In genomic region chr4:128993675-128994074, GRCm38 (mm10) we compare ENCODE assay signal across 8 mouse cellular contexts. TPM values are rescaled to one million over a fixed set of nuclear protein-coding genes. Genes with fewer than 3 reads are reported as not detected.
DNase-seq lines count a peak whose midpoint lies in the region; ATAC-seq and TF ChIP-seq lines count a peak whose summit lies in the region.

No protein-coding gene starts in this region.

- peak overlapping the region; percentile 79 for H3K27ac ChIP-seq in heart, embryonic 13.5 days (replicated peaks)
- H3K27ac ChIP-seq in MEL (ENCODE audit: control insufficient read depth, low read depth, low read length): peak overlapping the region; percentile 82
- H3K27ac ChIP-seq in limb, embryonic 12.5 days: peak overlapping the region; percentile 78

- no peaks in the 10 kb centered on the region for H3K9me3 ChIP-seq in heart, embryonic 13.5 days
- H3K9me3 ChIP-seq in MEL (replicated peaks; ENCODE audit: insufficient read depth, low read length): no peaks in the 10 kb centered on the region
- H3K9me3 ChIP-seq in limb, embryonic 12.5 days: no peaks in the 10 kb centered on the region

- 2% methylated on average over 12 of the region's 12 CpGs for WGBS in heart, embryonic 13.5 days
- whole genome bisulfite sequencing in limb, embryonic 12.5 days: under 1% methylated on average over 12 of the region's 12 CpGs

- intact Hi-C loops in heart, postnatal 36 days (cut with DNase I): loop anchor here (2.0 to 5.0 kb wide), 2 partner anchors 65 to 194 kb away; partner anchors contain the start of genes Rnf19b, S100pbp and Yars

- TF ChIP-seq POLR2A in MEL (IDR thresholded peaks at IDR 0.05; ENCODE audit: control insufficient read depth in 1 of 2, insufficient read depth in 1 of 2, low read depth in 1 of 2, low read length in 2 of 2, poor library complexity in 1 of 2): no peak

- H3K4me2 ChIP-seq in heart, embryonic 13.5 days: peak overlapping the region; percentile 80
- peak overlapping the region; percentile 87 for H3K4me2 ChIP-seq in limb, embryonic 12.5 days

- TF ChIP-seq EP300 in MEL (IDR thresholded peaks at IDR 0.05; ENCODE audit: low read depth in 1 of 2, low read length in 2 of 2): no peak

- no peak for ATAC-seq in heart, embryonic 13.5 days (ENCODE audit: extremely low read depth, insufficient number of reproducible peaks, low FRiP score, low TSS enrichment)
- ATAC-seq in erythroid progenitor cell, adult 5-6 weeks (replicated peaks; ENCODE audit: low FRiP score, poor library complexity, severe bottlenecking): peak; percentile 3; the same call in 1 of the 2 replicates
- ATAC-seq in limb, embryonic 12.5 days (ENCODE audit: insufficient number of reproducible peaks, insufficient read depth, low FRiP score, low TSS enrichment, low read depth): no peak

- peaks cover 48% of the 10 kb centered on the region for H3K79me2 ChIP-seq in MEL (ENCODE audit: control insufficient read depth, insufficient read depth, low read length, poor library complexity)

- peaks cover 56% of the 10 kb centered on the region for H3K4me1 ChIP-seq in heart, embryonic 13.5 days
- H3K4me1 ChIP-seq in MEL (ENCODE audit: control insufficient read depth in 1 of 2, insufficient read depth in 2 of 2, low read length in 2 of 2): peaks cover 3 to 35% of the 10 kb centered on the region in 2 experiments
- peaks cover 37% of the 10 kb centered on the region for H3K4me1 ChIP-seq in limb, embryonic 12.5 days (replicated peaks)

- peak overlapping the region; percentile 88 for H3K9ac ChIP-seq in heart, embryonic 13.5 days
- peak overlapping the region; percentile 92 for H3K9ac ChIP-seq in MEL (ENCODE audit: control insufficient read depth, low read depth, low read length, poor library complexity, severe bottlenecking)
- peak overlapping the region; percentile 82 for H3K9ac ChIP-seq in limb, embryonic 12.5 days (replicated peaks)

- no peak for DNase-seq in heart, postnatal 36 days
- peak; percentile 75 for DNase-seq in MEL (ENCODE audit: low read depth, low spot score)
- peak; percentile 47 for DNase-seq in retina, postnatal 1 day
- DNase-seq in urinary bladder, postnatal 4 days (ENCODE audit: low spot score in 2 of 2): no peak
- no peak for DNase-seq in layer of hippocampus, postnatal 14 days (ENCODE audit: low spot score in 2 of 2)

- peaks cover 1% of the 10 kb centered on the region; the same call in 1 of the 2 replicates for H3K27me3 ChIP-seq in heart, embryonic 13.5 days (replicated peaks)
- H3K27me3 ChIP-seq in MEL (ENCODE audit: control insufficient read depth in 1 of 2, insufficient read depth in 2 of 2, low read length in 2 of 2): no peaks in the 10 kb centered on the region
- no peaks in the 10 kb centered on the region for H3K27me3 ChIP-seq in limb, embryonic 12.5 days

- no peak for TF ChIP-seq CTCF in MEL (IDR thresholded peaks at IDR 0.05 in 2 of 3, conservative IDR thresholded peaks at IDR 0.05 in 1 of 3; ENCODE audit: control insufficient read depth in 1 of 3, insufficient read depth in 1 of 3, low read depth in 2 of 3, low read length in 3 of 3, poor library complexity in 1 of 3, severe bottlenecking in 1 of 3)

- peaks cover 15% of the 10 kb centered on the region for H3K36me3 ChIP-seq in heart, embryonic 13.5 days
- H3K36me3 ChIP-seq in MEL (ENCODE audit: control insufficient read depth in 1 of 2, insufficient read depth in 2 of 2, low read length in 2 of 2): peaks cover 0 to 32% of the 10 kb centered on the region in 2 experiments; a peak in 3 of 4 replicates
- H3K36me3 ChIP-seq in limb, embryonic 12.5 days: peaks cover 4% of the 10 kb centered on the region; the same call in 1 of the 2 replicates

- peak overlapping the region; percentile 89 for H3K4me3 ChIP-seq in heart, embryonic 13.5 days
- peak overlapping the region; percentile 59 to 88 for H3K4me3 ChIP-seq in MEL (ENCODE audit: control insufficient read depth in 1 of 2, insufficient read depth in 1 of 2, low read depth in 2 of 2, low read length in 2 of 2)
- peak overlapping the region; percentile 90 for H3K4me3 ChIP-seq in limb, embryonic 12.5 days (replicated peaks)

- TF ChIP-seq RAD21 in MEL (IDR thresholded peaks at IDR 0.05; ENCODE audit: low read depth, low read length): no peak

TF ChIP-seq in MEL, 35 proteins besides CTCF, POLR2A, EP300 and RAD21:
- no peak for TF ChIP-seq E2F4 (IDR thresholded peaks at IDR 0.05; ENCODE audit: borderline replicate concordance, low read depth, low read length)
- no peak for TF ChIP-seq JUND (IDR thresholded peaks at IDR 0.05; ENCODE audit: low read depth, low read length)
- peak; percentile 63 for TF ChIP-seq SIN3A (IDR thresholded peaks at IDR 0.05; ENCODE audit: low read length)
- TF ChIP-seq SMC3 (IDR thresholded peaks at IDR 0.05; ENCODE audit: low read depth, low read length): no peak
- peak; percentile 40; the same call in 1 of the 2 replicates for TF ChIP-seq USF1 (IDR thresholded peaks at IDR 0.05; ENCODE audit: low read depth, low read length)
- TF ChIP-seq MYC (IDR thresholded peaks at IDR 0.05; ENCODE audit: low read depth, low read length): peak; percentile 82; the same call in 1 of the 2 replicates
- no peak for TF ChIP-seq ELF1 (IDR thresholded peaks at IDR 0.05; ENCODE audit: low read depth, low read length)
- peak; percentile 96 for TF ChIP-seq MXI1 (IDR thresholded peaks at IDR 0.05; ENCODE audit: low read depth, low read length)
- TF ChIP-seq GATA1 (IDR thresholded peaks at IDR 0.05; ENCODE audit: low read depth, low read length): no peak
- no peak for TF ChIP-seq ZKSCAN1 (IDR thresholded peaks at IDR 0.05; ENCODE audit: low read depth, low read length)
- no peak for TF ChIP-seq TBP (IDR thresholded peaks at IDR 0.05; ENCODE audit: low read depth, low read length)
- no peak for TF ChIP-seq POLR2AphosphoS5 (IDR thresholded peaks at IDR 0.05; ENCODE audit: borderline replicate concordance, low read depth, low read length)
- no peak for TF ChIP-seq MAZ (IDR thresholded peaks at IDR 0.05; ENCODE audit: low read depth, low read length)
- peak; percentile 80 for TF ChIP-seq MAX (IDR thresholded peaks at IDR 0.05; ENCODE audit: low read length)
- TF ChIP-seq MEF2A (IDR thresholded peaks at IDR 0.05; ENCODE audit: extremely low read depth, insufficient replicate concordance, low read depth, low read length, poor library complexity, severe bottlenecking): no peak
- TF ChIP-seq UBTF (IDR thresholded peaks at IDR 0.05; ENCODE audit: borderline replicate concordance, insufficient read depth, low read depth, low read length): no peak

RNA-seq across cellular contexts. Expression of gene Ak2, which starts 1.9 kb away (rescaled TPM):
- polyA plus RNA-seq in heart, embryonic 13.5 days (2015; fragmentation: Nextera tagmentation; extraction: Ambion mirVana): 147 and 167 TPM in 2 replicates
- total RNA-seq in heart, postnatal 36 days (2021): 10 to 100 TPM; 67.6 to 71.0 TPM
- 263 and 330 TPM in 2 replicates for total RNA-seq in MEL (2012; rRNA removed)
- polyA plus RNA-seq in MEL (2012; ENCODE audit: insufficient read depth in 1 of 2, insufficient read length in 2 of 2, low read depth in 1 of 2, low replicate concordance in 2 of 2, missing spikeins in 1 of 2): 100 to 1,000 TPM in 1 of 2 experiments, not detected in 1; 366 TPM
- 29.2 and 36.9 TPM in 2 replicates for total RNA-seq in erythroid progenitor cell, adult 5-6 weeks (2015; ENCODE audit: low replicate concordance)
- 25.0 and 34.1 TPM in 2 replicates for total RNA-seq in erythroid progenitor cell, adult 5-6 weeks (2017; ENCODE audit: low replicate concordance)
- 205 and 213 TPM in 2 replicates for polyA plus RNA-seq in limb, embryonic 12.5 days (2016; fragmentation: Nextera tagmentation; extraction: Ambion mirVana)
- 10 to 100 TPM; 26.1 to 28.8 TPM for total RNA-seq in layer of hippocampus, postnatal 14 days (2021)

RNA-seq across cellular contexts. Expression of gene Azin2, which starts 31.4 kb away (rescaled TPM):
- 7.4 TPM in 2 replicates for polyA plus RNA-seq in heart, embryonic 13.5 days (2015; fragmentation: Nextera tagmentation; extraction: Ambion mirVana)
- 1 to 10 TPM; 2.4 to 3.0 TPM for total RNA-seq in heart, postnatal 36 days (2021)
- 0.39 and 0.42 TPM in 2 replicates for total RNA-seq in MEL (2012; rRNA removed)
- polyA plus RNA-seq in MEL (2012; ENCODE audit: insufficient read depth in 1 of 2, insufficient read length in 2 of 2, low read depth in 1 of 2, low replicate concordance in 2 of 2, missing spikeins in 1 of 2): 1 to 10 TPM in 1 of 2 experiments, not detected in 1; 2.3 TPM
- total RNA-seq in erythroid progenitor cell, adult 5-6 weeks (2015; ENCODE audit: low replicate concordance): 3.4 TPM in 1 of 2 replicates, not detected in the other
- not detected in 2 replicates for total RNA-seq in erythroid progenitor cell, adult 5-6 weeks (2017; ENCODE audit: low replicate concordance)
- 22.4 and 26.0 TPM in 2 replicates for polyA plus RNA-seq in limb, embryonic 12.5 days (2016; fragmentation: Nextera tagmentation; extraction: Ambion mirVana)
- total RNA-seq in layer of hippocampus, postnatal 14 days (2021): 10 to 100 TPM; 31.1 to 33.6 TPM

Comparison
In these comparisons a context has a peak if more than half of its experiments do, and no peak if none do; other contexts are left out.
1. DNase-seq: peak in MEL (single experiment) and retina, postnatal 1 day (single experiment); none in heart, postnatal 36 days (0 of 2), urinary bladder, postnatal 4 days (0 of 2) and layer of hippocampus, postnatal 14 days (0 of 2).
2. RNA of gene Azin2, which starts 31.4 kb away (total RNA-seq): 31.1 to 33.6 TPM in layer of hippocampus, postnatal 14 days; 3.4 TPM in erythroid progenitor cell, adult 5-6 weeks, 2.4 to 3.0 TPM in heart, postnatal 36 days and 0.39 to 0.42 TPM in MEL; every median in the first group is over 4 times any median in the second.
3. Peak in every context shown above with its lines, with median percentiles within 50 percentile points of each other: H3K27ac ChIP-seq, H3K4me3 ChIP-seq and H3K9ac ChIP-seq.